Mouse (Mus musculus): ENCODE data around the gene Olfr714.

GRCm38 (mm10) chr7:107044407-107044806, 26.4 kb upstream of the Olfr714 start:
- TF ChIP-seq CTCF (IDR thresholded peaks at IDR 0.05) (no peak), EP300 (IDR thresholded peaks at IDR 0.05) (no peak)

Data from lung, postnatal 0 days (tissue).